Mouse (Mus musculus): Measurements from ENCODE around the gene Dclre1c. TPM values are rescaled to one million over a fixed set of nuclear protein-coding genes. Genes with fewer than 3 reads are reported as not detected.

Gene Dclre1c
- polyA plus RNA-seq, 2 experiments = 7.3 to 10.5 TPM

DNA sequence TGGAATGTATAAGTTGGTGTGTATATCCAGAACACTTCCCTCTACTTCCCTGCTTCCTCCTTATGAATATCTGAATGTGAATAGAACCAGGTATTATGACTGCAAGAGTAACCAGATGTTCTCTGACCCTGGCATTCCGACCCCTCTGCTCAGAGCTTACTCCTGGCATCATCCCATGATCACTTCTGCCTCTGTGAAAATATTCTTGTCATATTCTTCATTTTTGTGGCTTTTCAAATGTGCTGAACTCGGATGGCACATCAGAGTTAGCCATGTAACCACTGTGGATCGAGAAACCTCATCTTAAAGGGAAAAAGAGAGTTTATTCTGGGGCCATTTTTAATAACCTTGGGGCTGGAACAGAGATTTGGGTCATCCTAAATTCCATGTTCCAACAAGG is 1.4 kb upstream of the Dclre1c start, which contains the start of gene Meig1:
TSS of gene Meig1 (minus strand) at position 101 of the 400 bp plus-strand sequence.
- Histone ChIP-seq H3K36me3 (ENCODE audit: control insufficient read depth, insufficient read depth, low read length) (no peaks in the 10 kb centered on the region), H3K27me3 (ENCODE audit: control insufficient read depth, insufficient read depth, low read length) (no peaks in the 10 kb centered on the region), H3K4me2 (replicated peaks; ENCODE audit: low read depth, low read length, severe bottlenecking) (peak within 1 kb of the TSS; percentile 97; the same call in 1 of the 2 replicates), H3K4me1 (ENCODE audit: control insufficient read depth, insufficient read depth, low read length) (peaks cover 6% of the 10 kb centered on the region; the same call in 1 of the 2 replicates), H3K9me3 (ENCODE audit: control insufficient read depth, low read length) (no peaks in the 10 kb centered on the region), H3K9ac (ENCODE audit: low read depth, low read length, severe bottlenecking) (no peak within 1 kb of the TSS), H3K4me3 (replicated peaks; ENCODE audit: low read length) (no peak within 1 kb of the TSS), H3K27ac (replicated peaks; ENCODE audit: low read depth, low read length) (no peak within 1 kb of the TSS)
- no peak for TF ChIP-seq POLR2A (IDR thresholded peaks at IDR 0.05; ENCODE audit: borderline replicate concordance, extremely low read depth, insufficient read depth, insufficient read length)
- DNase-seq (ENCODE audit: low spot score) (no peak), ATAC-seq (ENCODE audit: low FRiP score, low read depth) (no peak)
- 69% methylated on average over 3 of the region's 3 CpGs for WGBS

DNA sequence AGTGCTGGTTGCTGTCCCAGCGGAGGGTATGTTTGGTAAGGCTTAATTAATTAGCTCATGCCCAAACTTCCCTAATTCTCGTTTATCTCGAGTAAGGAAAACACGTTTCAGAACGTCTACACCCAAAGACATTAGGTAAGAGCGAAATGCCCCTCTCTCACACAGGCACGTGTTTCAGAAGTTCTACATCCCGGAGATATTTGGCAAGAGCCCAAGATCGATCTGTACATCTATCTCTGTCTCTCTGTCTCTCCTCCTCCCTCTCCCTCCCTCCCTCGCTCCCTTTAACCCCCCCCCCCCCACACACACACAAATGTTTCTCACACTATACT is 614 bp downstream of the Dclre1c start:
- H3K27ac ChIP-seq (replicated peaks; ENCODE audit: low read depth, low read length) = no peak overlapping the region
- ATAC-seq (ENCODE audit: low FRiP score, low read depth) = no peak
- H3K4me1 ChIP-seq (ENCODE audit: control insufficient read depth, insufficient read depth, low read length) = peaks cover 6% of the 10 kb centered on the region; the same call in 1 of the 2 replicates
- H3K36me3 ChIP-seq (ENCODE audit: control insufficient read depth, insufficient read depth, low read length) = no peaks in the 10 kb centered on the region
- peak overlapping the region; percentile 53 for H3K9ac ChIP-seq (ENCODE audit: low read depth, low read length, severe bottlenecking)
- no peaks in the 10 kb centered on the region for H3K9me3 ChIP-seq (ENCODE audit: control insufficient read depth, low read length)
- no peak for DNase-seq (ENCODE audit: low spot score)
- H3K27me3 ChIP-seq (ENCODE audit: control insufficient read depth, insufficient read depth, low read length) = no peaks in the 10 kb centered on the region
- peak overlapping the region; percentile 97 for H3K4me2 ChIP-seq (replicated peaks; ENCODE audit: low read depth, low read length, severe bottlenecking)
- H3K4me3 ChIP-seq (replicated peaks; ENCODE audit: low read length) = peak overlapping the region; percentile 63
- TF ChIP-seq POLR2A (IDR thresholded peaks at IDR 0.05; ENCODE audit: borderline replicate concordance, extremely low read depth, insufficient read depth, insufficient read length) = no peak
- WGBS = 13% methylated on average over 10 of the region's 10 CpGs

DNA sequence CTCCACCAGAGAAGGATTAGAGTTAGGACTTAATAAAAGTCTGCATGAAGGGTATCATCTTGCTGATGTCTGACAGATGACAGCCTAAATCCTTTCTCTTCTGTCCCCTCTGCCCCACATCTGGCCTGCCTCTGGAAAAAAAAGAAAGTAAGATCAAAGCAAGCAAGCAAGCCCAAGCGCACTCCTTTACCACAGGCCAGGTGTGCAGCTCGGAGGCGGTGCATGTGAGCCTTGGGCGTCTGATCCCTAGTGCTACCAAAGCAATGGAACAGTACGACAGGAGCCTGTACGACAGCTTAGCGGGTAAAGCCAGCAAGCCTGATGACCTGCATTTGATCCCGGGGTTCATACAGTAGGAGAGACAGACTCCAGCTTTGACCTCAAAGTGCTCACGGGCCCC is 7.0 kb downstream of the Dclre1c start:
- Histone ChIP-seq H3K4me3 (replicated peaks; ENCODE audit: low read length) (no peak overlapping the region), H3K4me1 (ENCODE audit: control insufficient read depth, insufficient read depth, low read length) (no peaks in the 10 kb centered on the region), H3K9me3 (ENCODE audit: control insufficient read depth, low read length) (no peaks in the 10 kb centered on the region), H3K36me3 (ENCODE audit: control insufficient read depth, insufficient read depth, low read length) (no peaks in the 10 kb centered on the region), H3K27ac (replicated peaks; ENCODE audit: low read depth, low read length) (no peak overlapping the region), H3K27me3 (ENCODE audit: control insufficient read depth, insufficient read depth, low read length) (no peaks in the 10 kb centered on the region), H3K9ac (ENCODE audit: low read depth, low read length, severe bottlenecking) (no peak overlapping the region), H3K4me2 (replicated peaks; ENCODE audit: low read depth, low read length, severe bottlenecking) (no peak overlapping the region)
- 49% methylated on average over 9 of the region's 9 CpGs for WGBS
- TF ChIP-seq POLR2A (IDR thresholded peaks at IDR 0.05; ENCODE audit: borderline replicate concordance, extremely low read depth, insufficient read depth, insufficient read length) = no peak
- ATAC-seq (ENCODE audit: low FRiP score, low read depth) = no peak
- DNase-seq (ENCODE audit: low spot score) = no peak

DNA sequence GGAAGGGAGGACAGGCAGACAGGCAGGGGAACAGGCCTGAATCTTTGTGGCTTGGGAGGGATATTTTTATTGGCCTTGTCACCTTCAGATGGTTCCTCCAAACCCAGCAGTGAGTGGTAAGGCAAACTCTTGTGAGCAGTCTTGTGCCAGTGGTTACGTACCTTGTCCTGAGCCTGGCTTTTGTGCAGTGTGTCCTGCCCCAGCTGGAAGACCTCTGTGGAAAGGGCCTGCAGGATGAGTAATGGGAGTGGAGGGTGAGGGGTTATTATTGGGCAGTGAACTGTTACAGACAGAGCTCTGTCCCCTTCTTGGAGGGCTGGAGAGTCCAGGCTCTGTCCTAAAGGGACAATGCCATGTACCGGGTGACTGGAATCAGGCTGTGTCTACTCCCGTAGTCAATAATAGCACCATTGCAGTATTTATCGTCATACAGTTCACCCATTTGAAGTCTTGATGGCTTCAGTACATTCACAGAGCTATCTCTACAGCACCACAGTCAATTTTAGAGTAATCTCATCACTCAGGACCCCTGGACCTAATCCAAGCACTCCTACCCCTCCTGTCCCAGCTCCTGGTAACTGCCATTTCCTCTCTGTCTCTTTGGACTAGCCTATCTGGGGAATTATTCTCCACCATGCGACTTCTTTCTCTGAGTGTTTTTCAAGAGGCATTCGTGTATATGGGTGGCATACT is 11.6 kb downstream of the Dclre1c start:
- no peak for ATAC-seq (ENCODE audit: low FRiP score, low read depth)
- WGBS = 89% methylated on average over 6 of the region's 6 CpGs
- no peak for DNase-seq (ENCODE audit: low spot score)

GRCm38 (mm10) chr2:3437956-3438355 is 14.0 kb downstream of the Dclre1c start:
- no peak for TF ChIP-seq POLR2A (IDR thresholded peaks at IDR 0.05; ENCODE audit: borderline replicate concordance, extremely low read depth, insufficient read depth, insufficient read length)
- WGBS = 54% methylated on average over 7 of the region's 7 CpGs
- ATAC-seq (ENCODE audit: low FRiP score, low read depth) (no peak), DNase-seq (ENCODE audit: low spot score) (no peak)
- Histone ChIP-seq H3K4me3 (replicated peaks; ENCODE audit: low read length) (no peak overlapping the region), H3K27me3 (ENCODE audit: control insufficient read depth, insufficient read depth, low read length) (no peaks in the 10 kb centered on the region), H3K36me3 (ENCODE audit: control insufficient read depth, insufficient read depth, low read length) (0 out of 2 replicates have a peak, but pooled peaks cover 2% of the 10 kb centered on the region), H3K9ac (ENCODE audit: low read depth, low read length, severe bottlenecking) (no peak overlapping the region), H3K27ac (replicated peaks; ENCODE audit: low read depth, low read length) (no peak overlapping the region), H3K4me1 (ENCODE audit: control insufficient read depth, insufficient read depth, low read length) (no peaks in the 10 kb centered on the region), H3K4me2 (replicated peaks; ENCODE audit: low read depth, low read length, severe bottlenecking) (no peak overlapping the region), H3K9me3 (ENCODE audit: control insufficient read depth, low read length) (no peaks in the 10 kb centered on the region)

More for the DNA sequence above, 11.6 kb downstream of the Dclre1c start:
- H3K4me2 ChIP-seq (replicated peaks; ENCODE audit: low read depth, low read length, severe bottlenecking) = no peak overlapping the region
- H3K9ac ChIP-seq (ENCODE audit: low read depth, low read length, severe bottlenecking) = no peak overlapping the region
- H3K4me3 ChIP-seq (replicated peaks; ENCODE audit: low read length) = no peak overlapping the region
- no peaks in the 10 kb centered on the region for H3K27me3 ChIP-seq (ENCODE audit: control insufficient read depth, insufficient read depth, low read length)
- no peaks in the 10 kb centered on the region for H3K9me3 ChIP-seq (ENCODE audit: control insufficient read depth, low read length)
- no peaks in the 10 kb centered on the region for H3K36me3 ChIP-seq (ENCODE audit: control insufficient read depth, insufficient read depth, low read length)
- no peaks in the 10 kb centered on the region for H3K4me1 ChIP-seq (ENCODE audit: control insufficient read depth, insufficient read depth, low read length)
- no peak overlapping the region for H3K27ac ChIP-seq (replicated peaks; ENCODE audit: low read depth, low read length)
- no peak for TF ChIP-seq POLR2A (IDR thresholded peaks at IDR 0.05; ENCODE audit: borderline replicate concordance, extremely low read depth, insufficient read depth, insufficient read length)

All from limb, embryonic 14.5 days (tissue).